Mouse (Mus musculus) right cerebral cortex, adult 18-20 months (tissue): ENCODE results near the gene Pfkfb3.

ENCODE experiments used
- DNase-seq: peaks from one replicate; pipeline ENCODE4 v3.0.0; 2022; ENCODE audit warnings: mixed read lengths

Pfkfb3 gene

GRCm38 (mm10) chr2:11500666-11501065, 53.2 kb downstream of the Pfkfb3 start:
- peak; percentile 25 for DNase-seq

- peak; percentile 62 for DNase-seq
Measured at GRCm38 (mm10) chr2:11496601-11497031, 57.3 kb downstream of the Pfkfb3 start.

GRCm38 (mm10) chr2:11494841-11495255, 59.0 kb downstream of the Pfkfb3 start:
- DNase-seq = peak; percentile 31

GRCm38 (mm10) chr2:11492855-11493254, 61.0 kb downstream of the Pfkfb3 start:
- DNase-seq = no peak

- DNase-seq = no peak
Measured at GRCm38 (mm10) chr2:11491471-11491870, 62.4 kb downstream of the Pfkfb3 start.

- DNase-seq = no peak
Measured at GRCm38 (mm10) chr2:11490554-11490953, 63.3 kb downstream of the Pfkfb3 start.

GRCm38 (mm10) chr2:11483226-11483625, 70.7 kb downstream of the Pfkfb3 start:
- DNase-seq = no peak

- no peak for DNase-seq
Measured at GRCm38 (mm10) chr2:11482364-11482763, 71.5 kb downstream of the Pfkfb3 start.

GRCm38 (mm10) chr2:11478960-11479359, 74.9 kb downstream of the Pfkfb3 start:
- no peak for DNase-seq

- DNase-seq = no peak
Measured at GRCm38 (mm10) chr2:11475316-11475715, 78.6 kb downstream of the Pfkfb3 start.

- no peak for DNase-seq
Measured at GRCm38 (mm10) chr2:11464661-11465099, 89.2 kb downstream of the Pfkfb3 start.

- DNase-seq = no peak
Measured at GRCm38 (mm10) chr2:11460976-11461375, 92.9 kb downstream of the Pfkfb3 start.

- DNase-seq = no peak
Measured at GRCm38 (mm10) chr2:11458494-11458893, 95.4 kb downstream of the Pfkfb3 start.

- DNase-seq = no peak
Measured at GRCm38 (mm10) chr2:11457904-11458303, 96.0 kb downstream of the Pfkfb3 start.

- no peak for DNase-seq
Measured at GRCm38 (mm10) chr2:11448711-11449110, 105.2 kb downstream of the Pfkfb3 start.

- no peak for DNase-seq
Measured at GRCm38 (mm10) chr2:11447865-11448264, 106.0 kb downstream of the Pfkfb3 start.

GRCm38 (mm10) chr2:11445722-11446121, 108.2 kb downstream of the Pfkfb3 start:
- no peak for DNase-seq

- no peak for DNase-seq
Measured at GRCm38 (mm10) chr2:11441864-11442263, 112.0 kb downstream of the Pfkfb3 start.

GRCm38 (mm10) chr2:11438231-11438954, 115.5 kb downstream of the Pfkfb3 start:
- DNase-seq = no peak

GRCm38 (mm10) chr2:11436353-11436752, 117.5 kb downstream of the Pfkfb3 start:
- DNase-seq = no peak

GRCm38 (mm10) chr2:11433353-11433752, 120.5 kb downstream of the Pfkfb3 start:
- DNase-seq = no peak

- peak; percentile 94 for DNase-seq
Measured at GRCm38 (mm10) chr2:11429538-11429937, 124.3 kb downstream of the Pfkfb3 start.

- DNase-seq = no peak
Measured at GRCm38 (mm10) chr2:11428621-11429020, 125.3 kb downstream of the Pfkfb3 start.

GRCm38 (mm10) chr2:11427596-11427995, 126.3 kb downstream of the Pfkfb3 start:
- DNase-seq = no peak

GRCm38 (mm10) chr2:11426379-11426778, 127.5 kb downstream of the Pfkfb3 start:
- no peak for DNase-seq
